Mouse (Mus musculus) E14TG2a.4 (cell line): ENCODE data around the gene Creg2.

Experiments
- CTCF ChIP-seq: conservative IDR thresholded peaks from 2 replicates; pipeline ENCODE4 v1.5.1; 2014; ENCODE audit warnings: low read length
- NANOG ChIP-seq: IDR thresholded peaks from 2 replicates; pipeline ENCODE4 v1.6.1; 2014; ENCODE audit warnings: borderline replicate concordance, low read length, mixed read lengths

GRCm38 (mm10) chr1:39694756-39695155 is 43.5 kb upstream of the Creg2 start:
- TF ChIP-seq CTCF (no peak), NANOG (no peak)
